Mouse (Mus musculus) mesoderm, embryonic 11.5 days (tissue): ENCODE results near the gene Crybg3.
"Not testable (repeated sequence)": the region's sequence is repeated elsewhere in the genome, so short reads cannot be mapped to it uniquely, and the experiment has no call there.

Source experiments
- DNase-seq: peaks from one replicate; pipeline ENCODE4 v3.0.0-alpha.2; 2012; ENCODE audit warnings: low read depth, low spot score

Crybg3 gene

DNA sequence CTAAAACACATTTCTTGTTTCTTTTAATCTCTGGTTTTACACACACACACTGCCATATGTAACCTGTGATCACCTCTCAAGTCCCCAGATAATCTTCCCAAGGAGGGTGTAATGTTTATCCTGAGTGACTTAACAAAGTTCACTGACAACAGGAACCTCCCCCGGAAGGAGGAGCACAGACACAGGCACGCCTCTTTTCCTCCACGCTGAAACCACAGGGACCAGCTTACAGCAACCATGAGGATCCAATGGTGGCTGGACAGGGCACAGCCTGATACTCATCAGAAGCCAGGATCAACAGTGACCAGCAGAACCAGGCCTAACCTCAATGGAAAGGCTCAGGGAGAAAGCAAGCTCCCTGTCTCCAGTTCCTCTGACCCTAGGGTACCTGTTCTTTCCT lies 68.2 kb downstream of the Crybg3 start:
- no peak for DNase-seq

- no peak for DNase-seq
These were observed 69.5 kb downstream of the Crybg3 start for GRCm38 (mm10) chr16:59531243-59531642.

GRCm38 (mm10) chr16:59529570-59529969 lies 71.2 kb downstream of the Crybg3 start:
- no peak for DNase-seq

DNA sequence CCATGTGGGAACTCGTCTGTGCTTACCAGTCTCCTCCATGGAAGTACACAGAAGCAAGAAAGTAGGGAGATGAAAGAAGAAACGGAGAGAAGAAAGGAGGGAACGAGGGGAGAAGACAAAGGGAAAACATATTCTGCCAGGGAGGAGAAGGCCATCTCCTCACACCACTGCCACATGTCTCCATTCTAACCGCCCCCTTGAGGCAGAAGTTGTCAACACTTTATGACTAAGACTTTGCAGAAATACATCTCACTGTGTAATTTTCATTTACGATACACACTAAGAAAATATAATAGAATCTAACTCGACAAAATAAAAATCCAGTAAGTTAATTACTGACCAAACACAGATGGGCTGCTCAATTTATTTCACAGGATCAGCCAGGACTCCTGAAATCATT lies 73.8 kb downstream of the Crybg3 start:
- DNase-seq, result no peak

- no peak for DNase-seq
These were observed 78.9 kb downstream of the Crybg3 start for GRCm38 (mm10) chr16:59521752-59522423.

DNA sequence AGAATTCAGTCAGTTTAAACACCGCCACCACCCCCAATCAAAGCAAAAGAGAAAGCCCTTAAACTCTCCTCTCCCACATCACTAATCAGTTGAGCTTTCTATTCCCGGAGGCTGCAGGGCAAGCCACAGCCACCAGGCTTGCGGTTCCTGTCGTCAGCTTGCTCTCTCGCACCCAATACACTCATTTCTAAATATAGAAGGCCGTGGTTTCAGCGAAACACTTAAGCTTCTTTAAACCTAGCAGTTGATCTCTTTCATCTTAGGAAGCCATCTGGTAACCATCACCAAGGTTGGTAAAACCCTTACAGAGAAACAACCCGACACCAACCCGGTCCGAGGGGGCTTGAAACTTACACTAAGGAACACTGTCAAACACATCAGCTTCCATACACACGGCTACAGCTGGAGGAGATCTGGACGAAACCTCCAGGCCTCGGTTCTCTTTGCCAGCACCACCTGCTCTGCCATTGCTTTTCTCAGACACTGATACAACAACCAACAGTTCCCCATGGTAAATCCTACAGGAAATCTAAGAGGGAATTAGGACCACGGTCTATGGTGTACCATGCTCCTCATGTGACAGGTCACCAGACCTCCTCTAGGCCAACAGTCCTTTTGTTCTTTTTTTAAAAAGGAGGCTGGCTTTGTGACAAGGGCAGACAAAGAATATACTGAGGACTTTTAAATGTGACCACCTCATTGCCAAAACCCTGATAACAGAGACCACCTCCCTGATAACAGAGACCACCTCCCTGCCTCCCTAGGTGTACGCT lies 83.1 kb downstream of the Crybg3 start:
- peak; percentile 21 for DNase-seq

GRCm38 (mm10) chr16:59516965-59517364 lies 83.8 kb downstream of the Crybg3 start:
- DNase-seq, result no peak

GRCm38 (mm10) chr16:59515169-59515568 lies 85.6 kb downstream of the Crybg3 start:
- DNase-seq, result no peak

- DNase-seq, result no peak
These were observed 90.9 kb downstream of the Crybg3 start for GRCm38 (mm10) chr16:59509830-59510229.

DNA sequence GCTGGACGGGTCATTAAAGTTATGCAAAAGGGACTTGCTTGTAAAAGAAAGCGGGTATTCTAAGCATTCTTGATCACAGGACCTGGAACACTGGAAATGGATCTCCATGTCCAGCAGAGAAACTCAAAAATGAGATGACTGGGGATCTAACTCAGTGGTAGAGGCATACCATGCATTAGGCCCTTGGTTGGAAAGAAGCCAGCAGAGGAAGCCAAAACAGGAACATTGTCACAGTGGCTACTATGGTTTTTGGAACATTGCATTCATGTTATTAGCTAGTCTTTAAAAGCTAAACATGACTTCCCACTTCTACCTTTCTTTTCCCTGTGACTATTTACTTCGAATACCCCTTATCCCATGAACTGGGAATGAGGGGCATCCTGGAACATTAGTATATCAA lies 101.6 kb downstream of the Crybg3 start:
- no peak for DNase-seq

- DNase-seq, result no peak
These were observed 102.8 kb downstream of the Crybg3 start for GRCm38 (mm10) chr16:59497947-59498346.

- no peak for DNase-seq
These were observed 107.6 kb downstream of the Crybg3 start for GRCm38 (mm10) chr16:59493199-59493598.

- DNase-seq, result no peak
These were observed 112.7 kb downstream of the Crybg3 start for GRCm38 (mm10) chr16:59487975-59488548.

DNA sequence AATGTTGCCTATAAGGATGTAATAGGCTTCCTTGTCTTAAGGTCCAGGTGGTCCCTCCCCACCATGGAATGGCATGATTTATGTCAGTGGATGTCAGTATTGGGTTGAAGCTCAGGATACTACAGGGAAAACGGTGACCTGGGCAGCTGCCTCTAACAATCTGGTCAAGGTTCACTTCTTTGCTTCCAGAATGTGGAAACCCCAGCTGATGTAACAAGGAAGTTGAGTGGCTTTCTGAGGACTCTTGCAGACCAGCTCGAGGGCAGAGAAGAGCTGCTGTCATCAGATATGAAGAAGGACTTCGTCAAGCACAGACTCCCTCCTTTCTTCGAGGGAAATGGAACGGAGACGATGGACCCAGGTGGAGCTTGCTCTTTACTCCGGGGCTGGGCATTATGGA lies 113.5 kb downstream of the Crybg3 start:
- no peak for DNase-seq

GRCm38 (mm10) chr16:59477955-59478354 lies 122.8 kb downstream of the Crybg3 start:
- no peak for DNase-seq

DNA sequence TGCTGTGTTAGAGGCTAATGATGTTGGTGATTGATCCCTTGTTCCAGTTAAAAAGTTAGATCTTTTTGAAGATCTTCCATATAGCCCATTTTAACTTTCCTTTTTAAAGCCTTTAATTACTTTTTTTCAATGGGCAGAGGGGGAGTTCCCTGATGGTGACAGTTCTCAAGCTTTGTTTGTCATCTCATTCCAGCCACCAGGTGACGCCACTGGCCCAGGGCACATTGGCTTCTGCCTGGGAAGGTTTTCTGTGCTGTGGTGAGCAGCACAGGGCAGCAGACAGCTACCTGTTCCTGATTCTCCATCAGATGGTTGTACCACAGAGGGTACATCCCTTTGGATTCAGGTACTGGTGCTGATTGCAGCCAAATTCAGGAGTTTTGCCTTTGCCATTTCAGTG lies 126.0 kb downstream of the Crybg3 start:
- peak; percentile 56 for DNase-seq

GRCm38 (mm10) chr16:59472546-59472945 lies 128.2 kb downstream of the Crybg3 start:
- DNase-seq, result no peak

DNA sequence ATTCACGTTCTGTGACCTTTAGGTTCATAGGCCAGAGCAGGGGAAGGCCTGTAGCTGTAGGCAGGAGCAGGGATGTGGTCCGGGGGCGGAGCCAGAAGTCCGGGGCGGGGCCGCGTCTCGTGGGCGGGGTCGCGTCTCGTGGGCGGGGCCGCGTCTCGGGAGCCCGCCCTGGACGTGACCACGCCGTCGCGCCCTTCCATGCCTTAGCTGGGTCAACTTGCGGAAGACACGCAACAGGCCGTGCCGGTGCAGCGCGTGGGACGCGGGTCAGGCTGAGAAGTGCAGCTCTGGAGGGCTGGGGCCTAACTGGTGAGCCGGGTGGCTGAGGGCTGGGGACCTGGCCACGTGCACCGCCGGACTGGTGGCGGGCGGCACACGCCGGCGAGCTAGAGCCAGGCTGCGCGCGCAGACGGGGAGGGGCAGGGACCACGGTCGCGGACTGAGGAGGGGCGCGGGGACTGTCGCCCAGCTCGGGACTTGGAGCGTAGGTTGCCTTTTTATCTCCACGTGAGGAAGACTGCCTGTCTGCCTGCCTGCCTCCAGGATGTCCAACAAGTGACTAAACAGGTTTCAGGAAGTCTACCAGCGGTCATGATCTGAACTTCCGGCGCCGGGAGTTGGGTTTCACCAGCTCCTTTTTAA lies 129.0 kb downstream of the Crybg3 start, which contains the start of gene Riox2:
Gene Riox2 (plus strand): TSS at position 139 of the 642 bp plus-strand sequence.
- DNase-seq, result peak; percentile 79

DNA sequence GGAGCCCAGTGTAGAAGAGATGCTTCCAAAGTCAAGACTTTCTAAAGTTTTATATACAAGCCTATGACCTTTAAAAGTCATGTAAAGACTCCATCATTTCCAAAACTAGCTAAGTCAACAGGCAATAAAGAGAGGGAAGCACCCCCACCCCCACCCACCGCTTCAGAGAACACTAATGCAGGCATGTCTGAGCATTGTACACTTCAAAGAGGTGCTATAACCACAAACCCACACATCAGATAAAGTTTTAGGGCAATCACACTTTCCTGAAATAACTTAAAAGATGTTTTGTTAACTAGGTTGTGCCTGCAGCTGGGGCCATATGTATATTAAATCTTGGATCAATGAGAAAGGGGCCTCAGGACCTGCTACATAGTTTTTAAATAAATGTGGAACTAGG lies 130.9 kb downstream of the Crybg3 start:
- no peak for DNase-seq

GRCm38 (mm10) chr16:59463973-59464372 lies 136.8 kb downstream of the Crybg3 start:
- DNase-seq, result no peak

DNA sequence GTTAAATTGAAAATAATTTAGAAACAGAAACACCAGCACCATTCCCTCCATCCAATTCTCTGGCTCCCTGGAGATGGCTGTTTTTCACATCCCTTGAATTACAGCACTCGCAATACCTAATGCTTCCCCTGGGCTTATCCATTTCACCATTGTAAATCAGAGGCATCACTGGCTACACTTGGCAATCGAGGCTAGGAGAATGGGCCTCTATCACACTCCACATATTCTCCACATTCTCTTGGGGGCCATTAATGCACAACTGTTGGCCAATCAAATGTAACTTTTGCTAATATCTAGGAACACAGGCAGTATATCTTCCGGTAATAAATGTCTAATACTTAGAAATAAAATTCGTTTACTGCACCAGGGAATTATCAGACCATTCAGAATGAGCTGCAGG lies 137.2 kb downstream of the Crybg3 start:
- peak; percentile 57 for DNase-seq

DNA sequence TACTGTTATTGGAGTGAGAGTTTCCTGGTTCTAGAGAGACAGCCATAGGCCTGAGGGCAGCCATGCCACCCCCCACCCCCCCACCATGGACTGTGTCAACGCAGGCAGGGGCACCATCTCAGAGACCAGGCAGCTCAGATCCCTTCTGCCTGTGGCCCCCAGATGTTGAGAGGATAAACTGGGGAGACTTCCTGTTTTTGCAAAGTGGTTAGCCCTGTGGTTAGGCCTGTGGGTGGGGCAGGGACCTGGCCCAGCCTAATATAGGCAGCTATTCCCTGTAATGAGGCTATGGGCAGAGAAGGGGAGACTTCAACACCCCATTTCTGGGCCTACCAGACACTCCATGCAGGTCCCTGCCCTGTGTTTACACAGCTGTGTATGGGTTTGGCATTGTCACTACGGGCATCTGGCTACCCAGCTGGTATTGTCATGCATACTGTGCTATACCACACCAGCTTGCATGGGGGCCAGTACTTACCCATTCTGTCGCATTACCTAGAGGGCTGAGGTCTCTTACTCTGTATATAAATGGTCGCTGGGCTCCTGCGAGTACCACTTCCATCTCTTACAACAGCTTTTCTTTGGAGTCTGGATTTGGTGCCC lies 141.4 kb downstream of the Crybg3 start:
- DNase-seq, result not testable (repeated sequence)
